Mouse (Mus musculus): Measurements from ENCODE around the gene Hist1h4h. TPM values are rescaled to one million over a fixed set of nuclear protein-coding genes. Genes with fewer than 3 reads are reported as not detected.
"Not testable (repeated sequence)": the region's sequence is repeated elsewhere in the genome, so short reads cannot be mapped to it uniquely, and the experiment has no call there.

The Hist1h4h gene
- total RNA-seq, 1 experiment from 2014 or later, result 1,499 TPM

DNA sequence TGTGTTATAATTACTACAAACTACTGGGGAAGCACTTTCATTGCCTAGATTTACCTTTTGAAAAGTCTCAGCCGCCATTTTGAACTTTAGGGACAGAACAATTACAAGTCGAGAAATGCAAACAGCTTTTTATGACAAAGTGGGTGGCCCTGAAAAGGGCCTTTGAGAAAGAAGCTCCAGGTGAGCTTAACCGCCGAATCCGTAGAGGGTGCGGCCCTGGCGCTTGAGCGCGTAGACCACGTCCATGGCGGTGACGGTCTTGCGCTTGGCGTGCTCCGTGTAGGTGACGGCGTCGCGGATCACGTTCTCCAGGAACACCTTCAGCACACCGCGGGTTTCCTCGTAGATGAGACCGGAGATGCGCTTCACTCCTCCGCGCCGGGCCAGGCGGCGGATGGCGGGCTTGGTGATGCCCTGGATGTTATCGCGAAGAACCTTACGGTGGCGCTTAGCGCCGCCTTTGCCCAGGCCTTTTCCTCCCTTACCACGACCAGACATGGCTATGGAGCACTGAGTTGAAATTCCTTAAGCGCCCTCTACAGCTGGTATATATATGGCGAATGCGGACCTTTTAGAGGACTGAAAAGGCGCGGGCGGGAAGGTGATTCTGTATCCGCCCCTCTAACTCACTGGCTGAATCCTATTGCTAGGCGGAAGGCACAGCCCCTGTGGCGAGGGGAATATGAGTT is 20.4 kb downstream of the Hist1h4h start, which contains the start of gene Hist1h4f:
Hist1h4f (minus strand) TSS at position 503 of the 689 bp plus-strand sequence.
- ATAC-seq (replicated peaks; ENCODE audit: low read depth, poor library complexity, severe bottlenecking), result peak; percentile 60

DNA sequence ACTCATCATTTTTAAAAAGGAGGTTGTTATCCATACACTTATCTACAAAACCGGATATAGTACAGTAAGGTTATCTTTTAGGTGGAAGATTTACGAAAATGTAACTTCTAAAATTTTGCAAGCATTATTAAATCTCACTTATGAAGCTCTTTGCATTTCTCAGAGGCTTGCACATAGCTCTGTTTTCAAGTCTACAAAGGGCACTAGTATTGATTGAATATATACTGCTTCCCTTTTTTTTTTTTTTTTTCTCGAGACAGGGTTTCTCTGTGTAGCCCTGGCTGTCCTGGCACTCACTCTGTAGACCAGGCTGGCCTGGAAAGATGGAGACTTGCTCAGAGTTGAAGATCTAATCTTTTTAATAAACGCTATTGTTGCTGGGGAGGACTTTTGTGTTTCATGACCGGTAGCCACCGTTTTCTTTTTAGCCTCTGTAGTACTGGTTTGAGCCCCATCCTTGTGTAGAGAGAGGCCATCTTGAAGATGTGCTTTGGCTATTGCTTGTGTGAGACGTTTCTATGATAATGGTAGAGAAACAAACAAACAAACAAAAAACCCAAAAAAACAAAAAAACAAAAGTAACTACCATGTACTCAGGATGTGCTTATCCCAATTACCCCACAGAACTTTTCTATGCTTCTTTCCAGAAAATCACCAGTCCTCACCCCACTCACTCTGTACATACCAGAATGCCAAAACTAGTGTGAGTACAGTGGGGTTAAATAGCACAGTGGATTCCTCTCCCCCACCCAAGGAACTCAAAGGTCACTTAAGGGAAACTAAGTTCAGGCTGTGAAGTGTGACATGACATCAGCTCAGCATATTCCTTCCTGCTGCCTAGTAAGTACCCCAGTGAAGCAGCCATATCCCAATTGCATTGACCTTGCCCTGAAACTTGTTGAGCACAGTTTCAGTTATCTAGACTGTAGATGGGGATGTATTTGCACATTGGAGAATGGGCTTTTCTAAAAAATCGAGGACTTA is 21.4 kb downstream of the Hist1h4h start:
- ATAC-seq (replicated peaks; ENCODE audit: low read depth, poor library complexity, severe bottlenecking), result no peak

DNA sequence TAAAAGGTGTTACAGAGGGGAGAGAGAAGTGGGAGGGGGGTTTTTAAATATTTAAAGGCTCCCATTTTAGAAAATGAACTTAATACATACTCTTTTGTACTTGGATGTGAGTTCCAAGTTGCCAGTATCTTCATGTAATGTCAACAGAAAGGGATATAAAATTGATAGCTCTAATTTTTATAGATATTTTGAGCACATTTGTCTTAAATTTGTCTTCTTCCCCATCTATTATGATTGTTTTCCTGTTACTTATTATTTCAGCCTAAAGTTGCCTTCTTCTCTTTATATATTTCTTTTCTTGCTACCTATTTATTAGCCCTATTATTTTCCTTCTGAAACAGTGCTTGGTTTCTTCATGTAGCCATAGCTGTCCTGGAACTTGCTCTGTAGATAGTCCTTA is 22.1 kb downstream of the Hist1h4h start, which contains the start of gene Hist1h1d:
Hist1h1d (plus strand) TSS at position 301 of the 400 bp plus-strand sequence.
- ATAC-seq (replicated peaks; ENCODE audit: low read depth, poor library complexity, severe bottlenecking), result no peak

DNA sequence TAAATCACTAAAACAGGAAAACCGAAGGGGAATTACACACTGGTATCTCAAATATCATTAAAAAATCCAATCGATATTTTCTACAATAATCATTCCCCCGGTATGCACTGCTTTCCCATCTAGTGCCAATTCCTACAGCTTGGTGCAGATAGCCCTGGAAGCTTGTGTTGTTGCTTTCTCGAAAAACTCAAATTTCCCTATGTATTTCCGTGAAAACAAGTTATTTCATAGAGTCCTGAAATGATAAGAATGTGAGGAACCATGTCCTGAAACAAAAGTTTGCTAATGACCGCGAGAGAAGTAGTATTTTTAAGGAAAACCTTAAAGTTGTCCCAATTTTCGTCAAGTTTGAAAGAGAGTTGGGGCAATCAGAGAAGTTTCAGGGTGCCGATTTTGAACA is 23.5 kb downstream of the Hist1h4h start:
- no peak for ATAC-seq (replicated peaks; ENCODE audit: low read depth, poor library complexity, severe bottlenecking)

GRCm38 (mm10) chr13:23554925-23555838 is 24.3 kb downstream of the Hist1h4h start:
- ATAC-seq (replicated peaks; ENCODE audit: low read depth, poor library complexity, severe bottlenecking), result peak; percentile 57

- peak; percentile 49 for ATAC-seq (replicated peaks; ENCODE audit: low read depth, poor library complexity, severe bottlenecking)
Observed at GRCm38 (mm10) chr13:23555839-23556416, 25.1 kb downstream of the Hist1h4h start.

GRCm38 (mm10) chr13:23556906-23557305 is 26.1 kb downstream of the Hist1h4h start:
- no peak for ATAC-seq (replicated peaks; ENCODE audit: low read depth, poor library complexity, severe bottlenecking)

DNA sequence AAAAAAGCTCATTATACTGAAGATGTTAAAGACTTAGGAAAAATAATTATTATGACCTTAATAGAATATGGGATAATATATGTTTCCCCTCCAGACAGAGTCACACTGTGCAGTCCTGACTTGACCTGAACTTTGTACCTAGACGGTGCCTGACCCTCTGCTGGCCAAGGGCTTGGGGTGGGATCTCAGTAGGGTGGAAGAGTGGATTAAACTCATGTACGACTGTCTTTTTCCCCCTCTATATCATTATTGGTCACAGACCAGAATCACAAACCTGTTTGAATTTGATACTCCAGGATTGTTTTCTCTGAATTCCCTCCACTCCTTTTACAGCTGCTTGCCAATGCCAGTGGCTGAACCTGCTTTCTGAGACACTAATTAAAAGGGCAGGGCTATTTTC is 29.8 kb downstream of the Hist1h4h start:
- not testable (repeated sequence) for ATAC-seq (replicated peaks; ENCODE audit: low read depth, poor library complexity, severe bottlenecking)

- ATAC-seq (replicated peaks; ENCODE audit: low read depth, poor library complexity, severe bottlenecking), result not testable (repeated sequence)
Observed at GRCm38 (mm10) chr13:23561531-23561882, 30.7 kb downstream of the Hist1h4h start.

- peak; percentile 79 for ATAC-seq (replicated peaks; ENCODE audit: low read depth, poor library complexity, severe bottlenecking)
Observed at GRCm38 (mm10) chr13:23561883-23562659, 31.2 kb downstream of the Hist1h4h start, which contains the start of gene Hist1h3e. TSS of gene Hist1h3e (minus strand) at chr13:23562369.

DNA sequence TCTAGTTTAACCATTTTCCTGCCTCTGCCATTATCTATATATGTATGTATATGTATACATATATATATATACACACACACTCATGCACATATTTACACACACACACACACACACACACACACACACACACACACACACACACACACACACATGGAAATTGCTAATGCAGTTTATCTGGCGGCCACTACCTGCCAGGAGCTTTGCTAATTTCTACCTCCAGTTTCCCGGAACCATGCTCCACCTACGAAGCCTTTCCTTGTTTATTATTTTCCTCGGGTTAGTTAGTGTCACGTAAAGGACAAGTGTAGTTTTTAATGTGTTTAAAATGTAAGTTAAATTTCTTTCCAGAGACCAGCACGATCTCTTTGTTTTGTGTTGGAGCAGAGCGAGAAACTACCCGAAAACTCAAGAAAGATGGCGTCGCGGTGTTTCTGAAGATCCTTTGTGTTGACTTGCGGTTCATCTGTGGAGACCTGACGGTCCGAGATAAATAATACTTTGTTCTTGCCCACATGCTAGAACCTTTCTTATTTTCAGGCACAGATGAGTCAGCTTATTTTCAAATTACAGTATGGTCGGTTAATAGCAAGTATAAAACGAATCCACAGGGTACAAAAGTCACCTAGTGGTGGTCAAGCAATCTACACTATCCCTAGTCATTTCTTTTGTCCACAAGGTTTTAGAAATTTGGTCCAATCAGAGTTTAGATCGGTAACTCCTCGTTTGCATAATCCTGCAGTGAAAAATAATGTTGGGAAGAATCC is 32.0 kb downstream of the Hist1h4h start:
- ATAC-seq (replicated peaks; ENCODE audit: low read depth, poor library complexity, severe bottlenecking), result peak; percentile 46

DNA sequence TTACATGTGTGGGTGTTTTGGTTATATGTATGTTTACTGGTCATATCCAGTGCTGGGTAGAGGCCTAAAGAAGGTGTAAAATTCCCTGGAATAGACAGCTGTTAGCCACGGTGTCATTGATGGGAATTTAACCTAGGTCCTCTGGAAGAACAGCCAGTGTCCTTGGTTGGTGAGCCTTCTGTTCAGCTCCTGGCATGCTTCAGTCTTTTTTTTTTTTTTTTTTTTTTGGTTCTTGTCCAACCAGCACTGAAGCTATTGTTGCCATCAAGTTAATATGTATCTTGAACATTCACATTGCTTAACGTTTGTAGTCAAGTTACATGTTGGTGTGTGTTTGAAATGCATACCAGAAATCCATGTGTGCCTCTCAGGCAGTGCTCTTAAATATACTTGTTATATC is 33.6 kb downstream of the Hist1h4h start:
- ATAC-seq (replicated peaks; ENCODE audit: low read depth, poor library complexity, severe bottlenecking), result no peak

GRCm38 (mm10) chr13:23570261-23571021 is 39.6 kb downstream of the Hist1h4h start:
- not testable (repeated sequence) for ATAC-seq (replicated peaks; ENCODE audit: low read depth, poor library complexity, severe bottlenecking)

DNA sequence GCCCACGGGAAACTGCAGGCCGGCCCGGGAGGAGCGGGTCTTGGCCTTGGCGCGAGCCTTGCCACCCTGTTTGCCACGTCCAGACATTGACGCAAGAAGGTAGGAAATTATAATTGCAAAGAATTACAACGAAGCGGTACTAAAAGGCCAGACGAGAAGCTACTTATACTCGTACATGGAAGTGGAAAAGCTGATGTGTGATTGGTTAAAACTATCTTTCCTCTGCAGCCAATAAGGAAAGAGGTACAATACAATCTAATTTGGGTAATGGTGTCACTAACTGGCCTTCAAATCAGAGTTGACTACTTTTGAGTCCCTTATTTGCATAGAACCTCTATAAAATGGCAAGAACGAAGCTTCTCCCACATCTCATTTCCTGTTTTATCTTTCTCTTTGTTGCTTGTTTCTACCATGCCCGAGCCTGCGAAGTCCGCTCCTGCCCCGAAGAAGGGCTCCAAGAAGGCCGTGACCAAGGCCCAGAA is 40.2 kb downstream of the Hist1h4h start, which contains the start of the genes Hist1h2ae and Hist1h2bg:
Hist1h2ae (minus strand) TSS at position 199 of the 482 bp plus-strand sequence.
Hist1h2bg (plus strand) TSS at position 375 of the 482 bp plus-strand sequence.
- peak; percentile 76 for ATAC-seq (replicated peaks; ENCODE audit: low read depth, poor library complexity, severe bottlenecking)

GRCm38 (mm10) chr13:23571504-23572217 is 40.8 kb downstream of the Hist1h4h start:
- peak; percentile 9; the same call in 1 of the 2 replicates for ATAC-seq (replicated peaks; ENCODE audit: low read depth, poor library complexity, severe bottlenecking)
